Mouse (Mus musculus) c-Kit-positive CD71-positive TER-119-negative erythroid progenitor cells, embryonic 14.5 days (primary cell): ENCODE measurements around the gene Kcnip1.

ENCODE experiments used
- DNase-seq: peaks from one replicate; pipeline ENCODE4 v3.0.0-alpha.2; 2013; ENCODE audit warnings: low read depth

The Kcnip1 gene

DNA sequence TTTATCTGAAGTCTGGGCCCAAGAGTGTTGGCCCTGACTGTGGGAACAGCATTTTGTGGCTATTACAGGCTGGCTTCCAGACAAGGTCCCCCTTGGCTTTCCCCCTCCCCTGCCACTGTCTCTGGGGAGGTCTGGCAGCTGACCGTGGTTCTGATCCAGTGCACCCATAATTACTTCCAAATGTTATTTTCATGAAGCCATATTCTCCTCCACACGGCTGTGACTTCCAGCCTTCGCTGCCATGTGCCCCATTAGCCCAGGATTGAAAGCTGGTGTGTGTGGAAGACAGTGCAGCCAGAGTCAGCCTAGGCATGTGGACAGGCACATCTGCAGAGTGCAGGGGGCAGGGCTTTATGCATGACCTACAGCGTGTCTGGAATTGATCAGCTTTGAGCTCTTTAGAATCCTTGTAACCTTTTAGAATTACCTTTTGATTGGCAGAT, 240.5 kb downstream of the Kcnip1 start:
- DNase-seq: no peak

- DNase-seq: no peak
Observed at GRCm38 (mm10) chr11:33751503-33751902, 241.4 kb downstream of the Kcnip1 start.

DNA sequence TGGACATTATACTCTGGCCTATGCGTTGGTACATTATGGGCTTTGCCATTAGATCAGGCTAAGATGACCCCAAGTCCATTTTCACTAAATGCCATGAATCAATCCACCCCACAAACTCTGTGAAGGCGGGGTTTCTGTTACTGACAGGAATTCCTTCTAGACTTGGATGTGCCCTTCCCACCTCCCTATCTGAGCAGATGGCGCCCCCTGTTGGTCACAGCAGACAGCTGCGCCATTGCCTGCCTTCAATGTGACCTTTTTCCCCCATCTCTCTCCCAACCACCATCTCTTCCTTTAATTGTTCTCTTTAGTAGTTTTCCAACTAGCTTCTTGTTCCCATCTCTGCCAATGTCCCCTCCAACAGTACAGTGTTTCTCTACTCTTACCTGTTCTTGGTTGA, 243.0 kb downstream of the Kcnip1 start:
- no peak for DNase-seq

GRCm38 (mm10) chr11:33749408-33749807, 243.5 kb downstream of the Kcnip1 start:
- DNase-seq: no peak

DNA sequence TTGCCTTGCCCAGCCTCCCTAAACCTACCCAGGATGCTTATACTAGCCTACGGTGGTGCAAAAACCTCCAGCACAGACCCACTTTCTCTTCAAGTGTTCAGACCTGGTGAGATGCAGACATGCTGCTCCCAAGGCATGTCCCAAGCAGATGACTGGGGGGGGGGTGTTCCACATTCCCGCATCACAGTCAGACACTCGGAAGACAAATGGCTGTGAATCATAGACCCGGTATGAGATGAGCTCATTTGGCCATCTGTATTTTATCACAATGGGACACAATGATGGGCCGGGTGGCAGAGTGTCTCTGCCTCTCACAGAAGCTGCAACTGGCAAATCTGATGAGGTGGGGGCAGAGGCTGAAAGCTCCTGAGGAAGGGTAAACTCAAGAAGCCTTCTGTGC, 244.2 kb downstream of the Kcnip1 start:
- DNase-seq: no peak

DNA sequence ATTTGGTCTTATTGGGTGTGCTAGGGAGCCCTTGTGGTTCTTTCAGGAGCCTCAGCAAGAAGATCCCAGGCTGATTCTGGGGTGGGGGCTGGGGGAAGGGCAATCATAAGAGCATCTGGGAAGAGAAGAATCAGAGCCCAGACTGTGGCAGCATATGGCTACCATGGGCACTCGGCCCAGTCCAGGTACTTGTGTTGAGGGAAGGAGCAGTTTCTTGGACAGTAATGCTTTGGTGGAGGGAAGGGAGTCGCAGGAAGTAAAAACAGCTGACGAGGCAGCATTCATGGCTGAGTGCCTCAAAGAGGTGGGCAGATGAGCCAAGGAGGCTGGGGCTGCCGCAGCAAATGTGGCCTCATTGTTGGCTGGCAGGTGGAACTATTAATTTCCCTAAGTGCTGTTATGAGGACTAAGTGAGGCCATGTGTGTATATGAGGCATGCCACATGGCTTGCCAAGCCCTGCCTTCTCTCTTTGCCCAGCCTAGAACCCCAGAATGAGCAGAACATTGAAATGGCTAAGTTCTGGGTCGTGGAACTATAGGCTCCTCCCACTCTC, 245.5 kb downstream of the Kcnip1 start:
- DNase-seq: no peak

- DNase-seq: no peak
Observed at GRCm38 (mm10) chr11:33746402-33746801, 246.6 kb downstream of the Kcnip1 start.

DNA sequence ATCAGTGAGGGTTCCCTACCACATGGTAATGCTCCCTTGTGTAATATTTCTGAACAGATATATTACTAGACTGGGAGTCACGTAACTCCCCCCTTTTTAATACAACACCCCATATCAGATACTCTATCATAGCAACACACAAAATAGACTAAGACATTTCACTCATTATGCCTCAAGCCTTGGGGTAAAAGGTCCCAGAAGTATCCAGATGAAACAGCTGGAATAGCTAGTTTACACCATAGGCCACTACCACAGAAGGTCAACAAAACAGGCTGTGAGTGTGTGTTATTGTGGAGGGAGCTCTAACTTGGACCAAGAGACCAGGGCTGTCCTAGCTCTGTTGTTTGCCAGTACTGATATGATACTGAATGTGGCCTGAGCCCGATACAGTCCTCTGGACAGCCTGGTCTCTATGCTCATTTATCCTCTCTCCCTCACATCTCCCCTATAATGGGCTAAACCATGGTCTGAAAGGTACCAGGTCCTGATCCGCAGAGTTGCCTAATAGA, 247.1 kb downstream of the Kcnip1 start:
- DNase-seq: no peak

DNA sequence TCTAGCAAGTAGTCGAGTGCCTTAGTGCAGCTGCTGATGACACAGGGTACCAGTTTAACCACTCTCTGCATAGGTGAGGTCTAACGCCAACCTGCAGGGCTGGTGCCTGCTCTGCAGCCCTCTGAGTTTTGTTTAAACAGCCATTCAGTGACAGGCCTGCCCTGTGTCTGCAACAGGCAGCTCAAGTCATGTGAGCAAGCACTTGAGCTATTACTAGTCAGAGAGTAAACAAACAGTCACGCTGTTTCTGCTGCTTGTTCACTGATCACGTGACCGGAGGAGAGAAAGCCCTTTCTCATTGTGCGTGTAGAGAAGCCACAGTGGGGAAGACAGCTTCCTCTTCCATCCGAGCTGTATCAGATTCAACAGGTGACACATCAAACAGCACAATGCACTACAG, 248.5 kb downstream of the Kcnip1 start:
- no peak for DNase-seq

DNA sequence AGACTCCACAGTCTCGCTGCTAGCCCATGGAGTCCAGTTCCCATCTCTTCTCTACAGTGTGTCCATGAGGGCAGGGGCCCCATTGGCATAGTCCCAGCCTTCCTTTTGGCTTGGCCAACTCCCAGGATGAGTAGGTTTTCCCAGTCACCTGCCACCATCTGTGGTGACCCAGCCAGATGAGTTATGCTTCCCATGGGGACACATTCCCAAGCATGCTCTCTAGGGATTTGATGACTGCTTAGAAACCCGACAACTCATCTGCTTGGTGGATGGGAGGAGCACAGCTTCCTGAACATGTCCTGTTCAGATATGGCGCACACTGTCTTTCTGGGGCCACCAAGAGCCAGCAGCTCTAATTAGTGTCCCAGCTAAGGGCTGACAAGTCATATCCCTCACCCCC, 252.8 kb downstream of the Kcnip1 start:
- DNase-seq: no peak

DNA sequence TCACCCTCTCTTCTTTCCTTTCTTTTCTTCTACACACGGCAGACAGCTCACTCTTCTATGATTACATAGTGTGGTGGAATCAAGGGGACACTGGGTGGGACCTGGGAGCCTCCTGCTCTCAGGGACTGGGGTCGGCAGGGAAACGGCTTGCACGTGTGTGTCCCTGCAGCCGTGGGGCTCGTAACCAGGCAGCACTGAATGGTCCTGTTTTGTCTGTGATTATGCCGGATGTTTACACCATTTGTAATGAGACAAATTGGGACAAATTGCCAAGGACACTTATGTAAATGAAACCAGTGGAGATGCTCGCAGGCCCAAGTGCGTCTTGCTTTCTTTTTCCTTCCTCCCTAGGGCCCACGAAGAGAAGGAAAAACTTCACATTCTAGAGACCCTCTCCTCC, 256.5 kb downstream of the Kcnip1 start:
- no peak for DNase-seq

GRCm38 (mm10) chr11:33733269-33733668, 259.7 kb downstream of the Kcnip1 start:
- DNase-seq: no peak

- DNase-seq: no peak
Observed at GRCm38 (mm10) chr11:33732358-33732757, 260.6 kb downstream of the Kcnip1 start.

DNA sequence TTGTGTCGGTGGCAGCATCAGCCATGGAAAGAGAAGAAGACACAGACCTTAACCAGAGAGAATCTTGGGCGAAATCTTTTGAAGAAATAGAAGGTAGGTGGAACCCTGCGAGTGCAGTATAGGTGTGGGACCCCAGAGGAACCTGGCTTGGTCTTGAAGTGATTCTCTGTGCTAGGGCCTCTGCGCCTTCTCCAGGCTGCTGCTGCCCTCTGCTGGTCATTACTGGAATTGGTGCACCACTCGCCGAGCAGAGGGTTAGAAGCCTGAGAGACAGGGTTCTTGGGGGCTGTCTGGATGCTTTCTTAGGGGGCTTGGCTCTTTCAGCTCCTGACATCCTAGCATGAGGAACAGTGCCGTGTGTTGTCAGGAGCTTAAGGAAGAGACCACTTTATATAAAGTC, 271.7 kb downstream of the Kcnip1 start:
- peak; percentile 7 for DNase-seq

DNA sequence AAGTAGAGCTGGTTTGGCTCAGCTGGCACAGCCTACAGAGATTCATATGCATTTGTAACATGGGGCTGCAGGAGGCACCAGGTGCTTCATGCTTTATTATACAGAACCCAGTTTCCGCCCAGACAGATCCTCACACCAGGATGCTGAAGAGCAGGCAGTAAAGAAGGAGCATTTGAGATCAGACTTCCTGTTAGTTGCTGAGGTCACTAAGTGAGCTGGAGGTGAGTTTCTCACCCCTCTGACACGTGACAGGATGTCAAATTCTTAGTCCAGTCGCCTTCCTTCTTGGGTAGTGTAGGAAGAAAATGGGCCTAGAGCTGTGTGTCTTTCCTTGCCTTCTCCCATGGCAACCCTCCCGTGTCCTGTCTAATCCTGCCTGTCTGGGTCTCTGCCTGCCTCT, 286.2 kb downstream of the Kcnip1 start:
- no peak for DNase-seq

DNA sequence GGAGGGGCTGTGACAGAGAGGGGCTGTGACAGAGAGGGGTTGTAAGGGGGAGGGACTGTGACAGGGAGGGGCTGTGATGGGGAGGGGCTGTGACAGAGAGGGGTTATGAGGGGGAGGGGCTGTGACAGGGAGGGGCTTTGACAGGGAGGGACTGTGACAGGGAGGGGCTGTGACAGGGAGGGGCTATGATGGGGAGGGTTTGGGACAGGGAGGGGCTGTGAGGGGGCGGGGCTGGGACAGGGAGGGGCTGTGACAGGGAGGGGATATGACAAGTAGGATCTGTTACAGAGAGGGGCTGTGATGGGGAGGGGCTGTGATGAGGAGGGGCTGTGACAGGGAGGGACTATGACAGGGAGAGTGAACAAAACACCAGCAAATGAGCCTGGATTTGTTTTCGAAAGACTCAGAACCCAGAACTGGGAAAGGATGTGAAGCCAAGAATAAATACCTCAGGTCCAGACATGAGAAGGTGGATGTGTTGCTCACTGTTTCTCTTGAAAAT, 290.9 kb downstream of the Kcnip1 start:
- no peak for DNase-seq

- no peak for DNase-seq
Observed at GRCm38 (mm10) chr11:33701236-33701957, 291.6 kb downstream of the Kcnip1 start.

GRCm38 (mm10) chr11:33700725-33701124, 292.2 kb downstream of the Kcnip1 start:
- no peak for DNase-seq

DNA sequence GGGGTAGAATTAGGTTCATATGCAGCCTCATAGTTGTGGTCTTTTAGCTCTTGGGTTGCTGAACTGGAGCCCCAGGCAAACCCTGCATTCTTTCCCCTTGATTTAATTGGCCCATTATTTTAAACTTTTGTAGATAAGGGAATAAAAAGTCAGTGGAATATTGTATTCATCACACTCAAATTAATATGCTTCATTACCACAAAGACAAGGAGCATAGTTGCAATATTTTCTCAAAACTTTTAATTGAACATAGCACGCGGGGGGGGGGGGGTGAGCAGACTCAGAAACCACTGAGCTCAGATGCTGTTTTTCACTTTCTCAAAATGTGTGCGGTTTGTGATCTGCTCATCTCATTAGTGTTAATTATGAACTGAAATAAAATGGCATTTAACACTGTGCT, 302.8 kb downstream of the Kcnip1 start:
- DNase-seq: no peak

DNA sequence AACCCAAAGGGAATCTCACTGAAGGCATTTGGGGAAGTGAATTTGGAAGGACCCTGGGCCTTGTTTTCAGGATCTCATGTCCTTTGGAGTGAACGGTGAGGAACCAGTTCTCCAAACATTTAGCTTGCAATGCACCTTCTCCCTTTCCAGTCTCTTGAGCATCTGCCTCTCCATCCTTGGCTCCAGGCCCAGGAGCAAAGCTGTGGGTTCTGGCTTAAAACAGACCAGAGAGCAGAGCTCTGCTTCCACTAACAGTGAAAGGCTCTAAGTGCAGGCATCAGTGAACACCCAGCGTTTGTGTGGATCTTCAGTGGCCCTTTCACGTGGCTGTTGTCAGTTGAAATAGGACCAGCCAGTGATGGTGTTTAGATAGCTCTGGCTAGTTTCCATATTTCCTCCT, 307.0 kb downstream of the Kcnip1 start:
- DNase-seq: no peak

- peak; percentile 10 for DNase-seq
Observed at GRCm38 (mm10) chr11:33680151-33680550, 312.8 kb downstream of the Kcnip1 start.

DNA sequence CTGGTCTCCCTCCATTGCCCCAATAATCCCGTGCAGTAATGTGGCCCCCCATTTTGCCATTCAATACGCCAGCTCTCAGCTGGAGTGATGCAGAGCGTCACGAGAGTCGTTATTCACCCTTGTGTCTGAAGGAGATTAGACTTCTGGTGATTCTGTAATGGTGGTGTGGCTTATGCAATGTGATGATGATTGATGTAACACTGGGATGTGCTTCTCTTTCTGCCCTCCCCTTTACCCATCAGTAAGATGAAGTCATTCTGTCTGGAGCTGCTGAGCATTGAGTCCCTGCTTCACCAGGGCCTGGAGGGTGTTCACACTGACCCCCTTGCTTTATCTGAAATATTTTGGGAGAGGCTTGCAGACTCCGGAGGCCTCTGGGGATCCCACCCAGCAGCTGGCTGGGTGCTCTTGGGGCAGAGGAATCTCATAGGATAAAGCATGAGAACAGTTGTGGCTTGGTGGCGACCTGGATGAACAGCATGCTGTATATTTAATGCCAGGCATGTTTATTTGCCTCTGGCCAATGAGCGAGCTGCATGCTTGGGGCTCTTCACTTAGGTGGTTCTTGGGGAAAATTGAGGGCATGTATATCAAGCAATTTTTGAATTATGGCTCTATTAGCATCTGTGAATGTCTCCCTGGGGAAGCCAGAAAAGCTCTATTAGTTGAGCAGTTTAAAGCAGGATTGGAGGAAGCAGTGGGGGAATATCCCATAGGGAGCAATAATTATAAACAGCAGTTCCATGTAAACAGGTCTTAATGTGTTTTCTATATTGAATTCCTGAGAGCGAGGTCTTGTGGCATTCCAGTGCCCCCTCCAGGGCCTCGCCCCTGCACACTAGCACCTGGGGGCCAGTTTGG, 322.6 kb downstream of the Kcnip1 start:
- no peak for DNase-seq

GRCm38 (mm10) chr11:33668376-33668775, 324.6 kb downstream of the Kcnip1 start:
- DNase-seq: no peak
